Mouse (Mus musculus) cerebellum, adult (tissue): Measurements from ENCODE around the gene A630076J17Rik.
A peak's percentile ranks its signal among the peaks of the same experiment; 100 is the strongest.

Experiments used
- ATAC-seq: cut with Nextera tagmentation; 2 replicates; pipeline ENCODE4 v1.9.2; 2017; ENCODE audit warnings: mild to moderate bottlenecking, moderate library complexity, mixed read lengths; ENCODE audit not compliant: insufficient number of reproducible peaks, low FRiP score, low TSS enrichment

A630076J17Rik gene

GRCm38 (mm10) chr3:107273820-107274219 is 43.4 kb downstream of the A630076J17Rik start:
- 0 out of 2 replicates have a peak, but pooled peaks have one; percentile 63 for ATAC-seq

GRCm38 (mm10) chr3:107275351-107275750 is 44.9 kb downstream of the A630076J17Rik start:
- ATAC-seq, result no peak

GRCm38 (mm10) chr3:107275996-107276395 is 45.6 kb downstream of the A630076J17Rik start:
- ATAC-seq, result no peak

GRCm38 (mm10) chr3:107276626-107277025 is 46.2 kb downstream of the A630076J17Rik start:
- no peak for ATAC-seq

- ATAC-seq, result peak; percentile 85
Observed at GRCm38 (mm10) chr3:107278479-107279269, 48.3 kb downstream of the A630076J17Rik start, which contains the start of gene Lamtor5. Lamtor5 (plus strand) TSS chr3:107278858.
